ENCODE assay signal across 21 mouse cellular contexts in the genomic region with DNA sequence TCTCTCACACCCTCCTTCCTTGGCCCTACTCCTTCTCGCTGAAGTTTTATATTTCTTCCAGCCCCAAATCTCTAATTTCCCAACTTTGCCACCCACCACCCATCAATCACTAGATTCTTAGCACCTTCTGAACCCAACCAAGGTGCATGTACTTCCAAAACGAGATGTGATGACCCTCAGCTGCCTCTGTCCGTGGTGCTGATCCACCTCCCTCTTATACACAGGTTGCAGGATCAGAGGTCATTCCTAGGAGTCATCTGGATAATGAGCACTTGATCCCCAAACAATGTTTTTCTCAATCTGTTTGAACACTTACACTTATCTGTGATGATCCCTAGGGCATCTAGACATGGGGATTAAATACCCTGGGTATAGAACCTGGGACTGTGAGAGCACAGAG.
DNase-seq lines count a peak whose midpoint lies in the region; ATAC-seq and TF ChIP-seq lines count a peak whose summit lies in the region.
"Had no signal": no experiment of that assay in that cellular context is flagged by ENCODE, and none has a peak within 500 bp of the region (broad histone marks: within the 10 kb centered on the region; RNA-seq: fewer than 3 reads in every experiment).

No protein-coding gene starts in this region.

- H3K4me3 ChIP-seq in kidney, postnatal 0 days (replicated peaks; ENCODE audit: low read depth, low read length): no peak overlapping the region
- no peak overlapping the region for H3K4me3 ChIP-seq in MEL (ENCODE audit: control insufficient read depth in 1 of 2, insufficient read depth in 1 of 2, low read depth in 2 of 2, low read length in 2 of 2)
- no peak overlapping the region for H3K4me3 ChIP-seq in embryonic facial prominence, embryonic 11.5 days (ENCODE audit: low read depth, low read length)
- H3K4me3 ChIP-seq: heart, embryonic 15.5 days; hindbrain, embryonic 13.5 days; layer of hippocampus, adult 2 months; left cerebral cortex, adult 2 months; limb, embryonic 15.5 days; neural tube, embryonic 12.5 days had no signal

- WGBS in kidney, postnatal 0 days: 24% methylated on average over 3 of the region's 3 CpGs
- WGBS in embryonic facial prominence, embryonic 11.5 days: 38% methylated on average over 3 of the region's 3 CpGs

- H3K9me3 ChIP-seq in kidney, postnatal 0 days (replicated peaks; ENCODE audit: low read length): no peaks in the 10 kb centered on the region
- no peaks in the 10 kb centered on the region for H3K9me3 ChIP-seq in MEL (replicated peaks; ENCODE audit: insufficient read depth, low read length)
- H3K9me3 ChIP-seq in embryonic facial prominence, embryonic 11.5 days (replicated peaks; ENCODE audit: control insufficient read depth, low read length): no peaks in the 10 kb centered on the region
- H3K9me3 ChIP-seq: heart, embryonic 15.5 days; hindbrain, embryonic 13.5 days; limb, embryonic 15.5 days; neural tube, embryonic 12.5 days had no signal

- no peak overlapping the region for H3K4me2 ChIP-seq in kidney, postnatal 0 days (ENCODE audit: low read length)
- no peak overlapping the region for H3K4me2 ChIP-seq in embryonic facial prominence, embryonic 11.5 days (ENCODE audit: low read depth, low read length)
- H3K4me2 ChIP-seq: heart, embryonic 15.5 days; hindbrain, embryonic 13.5 days; limb, embryonic 15.5 days; neural tube, embryonic 12.5 days had no signal

- no peaks in the 10 kb centered on the region for H3K79me2 ChIP-seq in MEL (ENCODE audit: control insufficient read depth, insufficient read depth, low read length, poor library complexity)

- no peaks in the 10 kb centered on the region for H3K4me1 ChIP-seq in kidney, postnatal 0 days (replicated peaks; ENCODE audit: insufficient read depth, low read length)
- H3K4me1 ChIP-seq in MEL (ENCODE audit: control insufficient read depth in 1 of 2, insufficient read depth in 2 of 2, low read length in 2 of 2): no peaks in the 10 kb centered on the region
- no peaks in the 10 kb centered on the region for H3K4me1 ChIP-seq in embryonic facial prominence, embryonic 11.5 days (ENCODE audit: control insufficient read depth, insufficient read depth, low read length)
- H3K4me1 ChIP-seq: heart, embryonic 15.5 days; limb, embryonic 15.5 days; neural tube, embryonic 12.5 days had no signal

- H3K9ac ChIP-seq in kidney, postnatal 0 days (ENCODE audit: low read depth, low read length): no peak overlapping the region
- H3K9ac ChIP-seq in MEL (ENCODE audit: control insufficient read depth, low read depth, low read length, poor library complexity, severe bottlenecking): no peak overlapping the region
- no peak overlapping the region for H3K9ac ChIP-seq in embryonic facial prominence, embryonic 11.5 days (replicated peaks; ENCODE audit: low read length)
- H3K9ac ChIP-seq: heart, embryonic 15.5 days; hindbrain, embryonic 13.5 days; limb, embryonic 15.5 days; neural tube, embryonic 12.5 days had no signal

- no peak for TF ChIP-seq EP300 in MEL (IDR thresholded peaks at IDR 0.05; ENCODE audit: low read depth in 1 of 2, low read length in 2 of 2)

- H3K27me3 ChIP-seq in kidney, postnatal 0 days (ENCODE audit: insufficient read depth, low read length): no peaks in the 10 kb centered on the region
- no peaks in the 10 kb centered on the region for H3K27me3 ChIP-seq in MEL (ENCODE audit: control insufficient read depth in 1 of 2, insufficient read depth in 2 of 2, low read length in 2 of 2)
- H3K27me3 ChIP-seq in embryonic facial prominence, embryonic 11.5 days (ENCODE audit: control insufficient read depth, insufficient read depth, low read length): no peaks in the 10 kb centered on the region
- H3K27me3 ChIP-seq: heart, embryonic 15.5 days; hindbrain, embryonic 13.5 days; limb, embryonic 15.5 days; neural tube, embryonic 12.5 days had no signal

- no peak overlapping the region for H3K27ac ChIP-seq in kidney, postnatal 0 days
- no peak overlapping the region for H3K27ac ChIP-seq in MEL (ENCODE audit: control insufficient read depth, low read depth, low read length)
- H3K27ac ChIP-seq in embryonic facial prominence, embryonic 11.5 days (replicated peaks; ENCODE audit: low read depth, low read length): no peak overlapping the region
- H3K27ac ChIP-seq: heart, embryonic 15.5 days; hindbrain, embryonic 13.5 days; layer of hippocampus, adult 2 months; left cerebral cortex, adult 2 months; limb, embryonic 15.5 days; neural tube, embryonic 12.5 days had no signal

- no peak for TF ChIP-seq CTCF in kidney, postnatal 0 days (IDR thresholded peaks at IDR 0.05; ENCODE audit: low read depth)
- no peak for TF ChIP-seq CTCF in MEL (IDR thresholded peaks at IDR 0.05 in 2 of 3, conservative IDR thresholded peaks at IDR 0.05 in 1 of 3; ENCODE audit: control insufficient read depth in 1 of 3, insufficient read depth in 1 of 3, low read depth in 2 of 3, low read length in 3 of 3, poor library complexity in 1 of 3, severe bottlenecking in 1 of 3)

- ATAC-seq in kidney, postnatal 0 days (replicated peaks; ENCODE audit: low FRiP score, low read depth): no peak
- no peak for ATAC-seq in embryonic facial prominence, embryonic 11.5 days (replicated peaks; ENCODE audit: insufficient number of reproducible peaks, low FRiP score, low TSS enrichment, low read depth)
- no peak for ATAC-seq in erythroid progenitor cell, adult 5-6 weeks (replicated peaks; ENCODE audit: low FRiP score, poor library complexity, severe bottlenecking)
- ATAC-seq: midbrain, embryonic 16.5 days; Patski had no signal

- H3K36me3 ChIP-seq in kidney, postnatal 0 days (ENCODE audit: insufficient read depth, low read length): no peaks in the 10 kb centered on the region
- H3K36me3 ChIP-seq in MEL (ENCODE audit: control insufficient read depth in 1 of 2, insufficient read depth in 2 of 2, low read length in 2 of 2): no peaks in the 10 kb centered on the region
- H3K36me3 ChIP-seq in embryonic facial prominence, embryonic 11.5 days (replicated peaks; ENCODE audit: control insufficient read depth, insufficient read depth, low read depth, low read length): no peaks in the 10 kb centered on the region
- H3K36me3 ChIP-seq: heart, embryonic 15.5 days; hindbrain, embryonic 13.5 days; limb, embryonic 15.5 days; neural tube, embryonic 12.5 days had no signal

- TF ChIP-seq POLR2A in MEL (IDR thresholded peaks at IDR 0.05; ENCODE audit: control insufficient read depth in 1 of 2, insufficient read depth in 1 of 2, low read depth in 1 of 2, low read length in 2 of 2, poor library complexity in 1 of 2): no peak

- peak; percentile 27 for DNase-seq in kidney, postnatal 0 days (ENCODE audit: low spot score)
- no peak for DNase-seq in kidney, adult 8-10 months
- DNase-seq in 416B (ENCODE audit: low read depth): peak; percentile 1
- DNase-seq in MEL (ENCODE audit: low read depth, low spot score): peak; percentile 7
- peak; percentile 55 for DNase-seq in embryonic facial prominence, embryonic 11.5 days (ENCODE audit: low spot score)
- DNase-seq in urinary bladder, adult 18-20 months (ENCODE audit: low spot score in 2 of 2): no peak
- no peak for DNase-seq in B cell, adult 2 months
- DNase-seq: cerebellum, adult 2 months; heart, adult 11 months; kidney, adult 2 months; lung, adult 2 months; thymus, postnatal 14 days had no signal

- TF ChIP-seq RAD21 in MEL (IDR thresholded peaks at IDR 0.05; ENCODE audit: low read depth, low read length): no peak

TF ChIP-seq in MEL, 35 proteins besides CTCF, POLR2A, EP300 and RAD21:
- no peak for TF ChIP-seq ZNF384 (IDR thresholded peaks at IDR 0.05; ENCODE audit: low read depth, low read length)
- no peak for TF ChIP-seq CHD1 (IDR thresholded peaks at IDR 0.05; ENCODE audit: low read depth, low read length)
- no peak for TF ChIP-seq MAX (IDR thresholded peaks at IDR 0.05; ENCODE audit: low read length)
- no peak for TF ChIP-seq NRF1 (IDR thresholded peaks at IDR 0.05; ENCODE audit: insufficient read depth, low read depth, low read length, poor library complexity, severe bottlenecking)
- no peak for TF ChIP-seq KAT2A (conservative IDR thresholded peaks at IDR 0.05; ENCODE audit: low read depth, low read length)
- no peak for TF ChIP-seq ZMIZ1 (IDR thresholded peaks at IDR 0.05; ENCODE audit: low read depth, low read length)
- TF ChIP-seq HCFC1 (IDR thresholded peaks at IDR 0.05; ENCODE audit: low read depth, low read length): no peak

Comparison
In these comparisons a context has a peak if more than half of its experiments do, and no peak if none do; other contexts are left out.
1. DNase-seq: peak in kidney, postnatal 0 days (single experiment), 416B (single experiment), MEL (single experiment) and embryonic facial prominence, embryonic 11.5 days (single experiment); none in kidney, adult 8-10 months (0 of 2), urinary bladder, adult 18-20 months (0 of 2) and B cell, adult 2 months (0 of 2).